Mouse (Mus musculus) urinary bladder, adult 18-20 months (tissue): ENCODE measurements at regions not wholly inside any gene's neighbourhood (a gene's known extent, or its start where the extent isn't known, plus 50 kb on each side); places are given as distances from the start of the nearest gene placed in this dataset.

ENCODE experiments used
- DNase-seq, 2 experiments: peaks; one replicate each; pipeline ENCODE4 v3.0.0; 2022; ENCODE audit warnings: low spot score in 2 of 2, mixed read lengths in 2 of 2

DNA sequence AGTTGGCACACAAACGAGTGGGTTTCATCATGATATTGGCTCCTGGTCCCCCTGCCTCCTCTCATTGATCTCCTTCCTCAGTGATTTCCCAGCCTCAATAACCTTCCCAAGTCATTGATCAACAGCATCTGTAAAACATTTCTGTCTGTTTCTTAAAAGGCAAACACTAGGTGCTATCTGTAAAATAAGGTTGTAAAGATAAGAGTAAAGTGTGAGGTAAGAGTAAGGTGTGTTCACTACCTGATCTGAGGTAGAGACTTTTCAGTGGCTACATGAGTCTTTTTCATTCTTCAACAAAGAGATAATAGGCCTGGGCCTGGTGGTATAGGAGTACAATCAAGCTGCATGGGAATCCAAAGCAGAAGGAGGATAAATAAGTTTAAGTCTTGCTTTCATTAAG is 55.7 kb downstream of the Plk2 start:
- DNase-seq: no peak

- no peak for DNase-seq
Observed at GRCm38 (mm10) chr13:110452009-110452525, 57.2 kb downstream of the Plk2 start.

GRCm38 (mm10) chr13:110455085-110455484 is 60.2 kb downstream of the Plk2 start:
- DNase-seq: no peak

GRCm38 (mm10) chr13:110455569-110456196 is 60.8 kb downstream of the Plk2 start:
- no peak for DNase-seq

- DNase-seq: no peak
Observed at GRCm38 (mm10) chr13:110458701-110459100, 63.9 kb downstream of the Plk2 start.

- DNase-seq: no peak
Observed at GRCm38 (mm10) chr13:110461581-110461980, 66.7 kb downstream of the Plk2 start.

GRCm38 (mm10) chr13:110471526-110471925 is 76.7 kb downstream of the Plk2 start:
- no peak for DNase-seq

GRCm38 (mm10) chr13:110477709-110478108 is 82.9 kb downstream of the Plk2 start:
- DNase-seq: no peak

- no peak for DNase-seq
Observed at GRCm38 (mm10) chr13:110484358-110484940, 89.6 kb downstream of the Plk2 start.

GRCm38 (mm10) chr13:110485515-110485914 is 90.7 kb downstream of the Plk2 start:
- no peak for DNase-seq

DNA sequence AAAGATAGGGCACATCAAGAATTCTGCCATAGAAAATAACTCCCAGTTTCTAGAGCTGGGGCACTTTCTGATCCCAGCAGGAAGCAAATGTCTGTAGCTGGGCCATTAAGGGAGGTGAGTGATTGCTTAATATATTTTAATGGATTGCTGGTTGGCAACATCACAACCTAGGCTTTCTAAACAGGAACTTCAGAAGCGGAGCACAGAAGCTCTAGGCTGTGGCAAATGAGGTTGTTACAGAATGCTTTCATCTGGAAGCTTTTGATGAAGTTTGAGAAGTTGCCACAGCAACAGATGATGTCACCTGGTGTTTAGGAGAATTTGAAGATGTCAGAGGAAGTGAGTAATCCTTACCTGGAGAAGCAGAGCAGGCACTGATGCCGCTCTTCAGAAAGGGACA is 95.3 kb downstream of the Plk2 start:
- DNase-seq: no peak

- DNase-seq: no peak
Observed at GRCm38 (mm10) chr13:110492296-110493001, 97.6 kb downstream of the Plk2 start.

- no peak for DNase-seq
Observed at GRCm38 (mm10) chr13:110493002-110493552, 98.2 kb downstream of the Plk2 start.

DNA sequence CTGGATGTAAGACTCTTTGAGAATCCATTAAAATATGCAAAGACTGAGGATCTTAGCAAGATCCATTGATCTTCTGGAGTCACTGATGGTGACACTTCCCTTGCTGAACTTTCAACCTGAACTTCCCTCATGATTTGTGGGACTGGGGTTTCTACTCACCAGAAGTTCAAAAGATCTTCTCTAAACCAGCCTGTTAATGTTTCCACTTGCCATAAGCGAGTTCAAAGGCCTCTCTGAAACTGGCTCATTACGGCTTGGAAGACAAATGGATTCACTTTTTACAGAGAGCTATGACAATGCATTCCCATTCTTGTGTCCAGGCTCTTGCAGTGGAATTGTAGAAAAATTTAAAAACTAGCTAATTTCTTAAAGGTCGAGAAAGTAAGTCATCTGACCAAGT is 102.6 kb downstream of the Plk2 start:
- DNase-seq: no peak

DNA sequence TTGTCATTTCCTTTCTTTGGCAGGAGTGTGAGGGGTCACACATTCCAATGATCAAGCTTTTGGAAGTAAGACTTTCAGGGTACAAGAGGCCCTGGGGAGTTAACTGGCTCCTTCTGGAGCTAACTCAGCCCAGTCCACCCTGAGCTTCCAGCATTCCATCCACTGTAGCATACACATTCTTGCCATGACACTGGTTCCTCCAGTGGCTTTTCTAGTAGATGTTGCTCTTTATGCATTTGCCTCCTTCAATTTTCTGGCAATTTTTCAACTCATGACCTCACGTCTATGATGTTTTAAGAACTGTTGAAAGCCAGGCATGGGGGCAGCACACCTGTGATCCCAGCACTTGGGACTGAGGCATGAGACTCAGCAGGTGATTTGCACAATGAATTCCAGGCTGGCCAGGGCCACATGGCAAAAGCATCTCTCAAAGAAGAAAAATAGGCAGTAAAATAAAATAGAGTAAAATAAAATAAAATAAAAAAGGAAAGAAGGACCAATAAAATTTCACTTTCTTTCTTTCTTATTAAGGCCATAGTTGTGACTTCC is 113.0 kb downstream of the Plk2 start:
- DNase-seq: no peak

DNA sequence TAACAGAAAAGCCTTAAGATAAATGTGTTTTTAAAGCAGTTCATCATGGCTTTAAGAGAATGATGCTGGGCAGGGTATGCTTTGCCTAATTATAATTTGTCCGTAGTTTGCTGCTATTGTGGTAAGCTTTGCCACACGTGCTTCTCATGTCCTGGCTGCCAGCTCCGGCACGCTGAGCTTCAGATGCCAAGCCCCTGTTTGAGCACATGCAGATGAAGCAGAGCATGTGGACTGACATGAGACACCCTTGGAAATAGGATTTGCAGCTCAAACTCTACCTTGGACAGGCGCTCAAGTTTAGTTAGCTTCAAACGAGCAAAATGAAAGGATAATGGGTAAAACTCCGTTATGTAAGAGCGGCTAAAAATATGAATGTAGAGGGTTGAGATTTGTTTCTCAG is 123.1 kb downstream of the Plk2 start:
- no peak for DNase-seq

DNA sequence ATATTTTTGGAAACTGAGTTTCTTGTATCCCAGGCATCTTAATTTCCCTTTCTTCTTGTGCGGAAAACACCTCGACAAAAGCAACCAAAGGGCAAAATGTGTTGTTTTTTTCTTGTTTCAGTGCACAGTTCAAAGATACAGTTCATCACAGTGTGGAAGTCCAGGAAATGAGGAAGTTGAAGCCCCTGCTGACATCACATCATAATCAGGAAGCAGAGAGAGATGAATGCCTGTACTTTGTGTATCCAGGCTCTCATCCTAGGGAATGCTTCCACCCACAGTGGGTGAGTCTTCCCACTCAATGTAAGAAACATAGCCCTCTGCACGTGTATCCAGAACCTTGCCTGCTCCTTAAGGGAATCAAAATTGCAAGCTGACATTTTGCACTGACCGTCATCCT is 128.1 kb downstream of the Plk2 start:
- no peak for DNase-seq

DNA sequence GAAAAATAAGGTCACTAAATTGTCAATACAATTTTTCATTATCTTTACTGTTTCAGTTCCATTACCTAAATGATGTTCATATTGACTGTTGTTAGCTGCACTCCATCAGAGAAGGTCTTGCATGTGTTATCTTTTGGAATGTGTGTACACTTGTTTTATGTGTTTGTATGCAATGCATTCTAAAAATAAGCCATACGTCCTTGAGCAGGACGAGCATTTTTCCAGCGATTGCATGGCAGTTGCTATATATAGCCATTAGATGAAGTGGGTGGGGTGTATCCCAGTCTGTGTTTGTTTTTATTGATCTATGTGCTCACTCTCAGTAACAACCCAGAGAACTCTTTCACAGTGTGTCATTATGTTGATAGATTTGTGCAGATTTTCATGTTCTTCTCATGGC is 132.8 kb downstream of the Plk2 start:
- no peak for DNase-seq

DNA sequence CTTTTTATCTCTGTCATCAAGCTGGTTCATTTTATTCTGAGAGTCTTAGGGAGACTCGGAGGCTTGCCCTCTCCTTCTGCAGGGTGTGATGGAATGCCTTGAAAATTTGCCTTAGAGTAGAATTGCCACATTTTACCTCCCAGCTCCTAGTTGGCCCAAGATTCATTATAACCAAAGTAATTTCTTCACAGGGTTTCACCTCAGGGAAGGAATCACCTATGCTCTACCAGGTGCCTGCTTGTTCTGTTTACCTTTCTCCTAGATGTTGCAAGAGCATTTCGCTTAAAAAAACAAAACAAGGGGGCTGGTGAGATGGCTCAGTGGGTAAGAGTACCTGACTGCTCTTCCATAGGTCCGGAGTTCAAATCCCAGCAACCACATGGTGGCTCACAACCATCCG is 134.8 kb downstream of the Plk2 start:
- no peak for DNase-seq

DNA sequence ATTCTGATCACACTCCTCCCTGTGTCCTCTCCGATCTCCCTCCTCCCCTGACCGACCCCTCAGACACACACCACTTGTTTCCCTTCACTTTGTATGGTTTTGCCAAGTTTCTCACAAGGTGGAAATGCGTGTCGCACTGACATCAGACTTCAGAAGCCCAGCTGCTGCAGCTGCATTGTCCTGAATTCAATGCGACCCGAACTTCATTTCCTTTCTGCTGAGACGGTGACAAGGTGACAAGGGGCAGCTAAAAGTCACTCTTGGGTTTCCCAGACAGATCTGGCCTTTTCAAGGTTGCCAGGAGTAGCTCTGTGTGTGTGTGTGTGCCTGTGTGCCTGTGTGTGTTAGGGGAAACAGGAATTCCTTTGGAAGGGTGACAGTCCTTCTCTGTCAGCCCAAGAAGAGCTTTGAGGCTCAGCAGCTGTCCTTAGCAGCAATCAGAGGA is 139.5 kb downstream of the Plk2 start:
- DNase-seq: no peak

DNA sequence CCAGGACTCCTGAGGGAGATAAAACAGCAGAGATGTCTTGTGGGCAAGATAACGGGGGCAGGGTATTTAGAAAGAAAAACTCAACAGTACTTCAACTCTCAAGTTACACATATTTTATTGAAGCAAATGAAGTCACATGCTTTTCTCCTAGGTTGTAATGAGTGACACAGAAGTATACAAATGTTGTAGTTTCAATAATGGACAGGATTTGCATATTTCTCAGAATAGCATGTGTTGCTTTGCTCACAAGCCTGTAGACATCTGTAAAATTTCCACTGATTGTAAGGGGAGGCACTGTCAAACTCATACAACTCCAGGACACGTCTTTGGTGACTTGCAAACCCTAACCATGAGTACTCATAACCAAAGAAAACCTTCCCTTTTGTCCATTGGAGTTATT is 140.9 kb downstream of the Plk2 start:
- no peak for DNase-seq

DNA sequence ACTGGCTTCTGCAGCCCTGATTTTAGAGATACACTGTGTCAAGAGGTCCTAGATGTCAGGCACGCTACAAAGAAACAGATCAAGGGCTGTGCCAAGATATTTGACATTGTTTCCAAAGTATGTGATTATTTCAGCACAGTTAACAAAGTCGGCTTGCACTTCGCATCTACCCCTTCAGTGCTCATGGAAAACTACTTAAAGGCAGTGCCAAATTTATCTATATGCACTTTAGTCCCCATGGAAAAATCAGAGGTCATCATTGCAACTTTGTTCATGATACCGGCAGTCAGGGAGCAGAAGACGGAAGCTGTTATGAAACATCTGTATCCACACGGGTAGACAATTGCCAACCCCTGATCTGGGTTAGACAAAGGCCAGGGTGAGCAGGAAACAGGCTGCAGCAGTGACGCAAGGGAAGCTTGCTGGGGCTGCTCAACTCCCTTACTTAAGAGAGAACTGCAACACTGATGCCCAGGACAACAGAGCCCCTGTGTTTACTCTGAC is 143.2 kb downstream of the Plk2 start:
- no peak for DNase-seq
